In the genomic region with DNA sequence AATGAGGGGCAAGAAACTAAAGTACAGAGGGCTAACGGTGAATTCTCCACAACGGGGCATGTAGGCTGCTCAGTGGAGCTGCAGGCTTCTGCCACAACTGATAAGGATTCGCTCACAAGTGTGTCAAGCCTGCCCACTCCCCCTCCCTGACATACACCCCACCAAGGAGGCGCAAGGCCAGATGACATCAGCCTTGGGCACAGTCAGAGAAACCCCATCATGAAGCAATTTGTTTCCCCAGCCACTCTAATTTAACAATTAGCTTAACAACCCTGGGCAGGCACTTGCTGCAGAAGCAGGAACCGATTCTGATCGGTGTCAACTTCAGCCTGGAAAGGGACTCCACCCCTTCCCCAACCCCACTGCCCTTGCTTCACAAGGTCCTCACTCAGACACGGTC, we compare ENCODE assay signal across 8 mouse cellular contexts. TPM values are rescaled to one million over a fixed set of nuclear protein-coding genes. Genes with fewer than 3 reads are reported as not detected.
DNase-seq lines count a peak whose midpoint lies in the region; ATAC-seq and TF ChIP-seq lines count a peak whose summit lies in the region.

No protein-coding gene starts in this region.

- whole genome bisulfite sequencing in liver, postnatal 0 days (ENCODE audit: insufficient replicate concordance) = 16% methylated on average over 7 of the region's 7 CpGs

- DNase-seq in cerebellum, postnatal 10 days = peak; percentile 79 to 84
- no peak for DNase-seq in cerebellum, adult 11 months
- no peak for DNase-seq in left cerebral cortex, adult 2 months (ENCODE audit: extremely low spot score in 1 of 2, low spot score in 2 of 2)
- no peak for DNase-seq in left cerebral cortex, adult 9 months (ENCODE audit: low spot score in 2 of 2)
- DNase-seq in c-Kit-positive CD71-positive TER-119-positive erythroid progenitor cells, embryonic 14.5 days (ENCODE audit: low spot score) = peak; percentile 5
- no peak for DNase-seq in liver, postnatal 0 days
- no peak for DNase-seq in frontal cortex, adult 2 months (ENCODE audit: extremely low spot score in 1 of 2, low spot score in 1 of 2)
- no peak for DNase-seq in natural killer cell, adult 2 months (ENCODE audit: low spot score in 2 of 2)

- TF ChIP-seq EP300 in liver, postnatal 0 days (IDR thresholded peaks at IDR 0.05; ENCODE audit: low read depth) = no peak

- no peaks in the 10 kb centered on the region for H3K4me1 ChIP-seq in liver, postnatal 0 days (ENCODE audit: insufficient read depth)

- no peaks in the 10 kb centered on the region for H3K36me3 ChIP-seq in liver, postnatal 0 days (replicated peaks; ENCODE audit: insufficient read depth, low read length)

- H3K9me3 ChIP-seq in liver, postnatal 0 days (ENCODE audit: low read length) = no peaks in the 10 kb centered on the region

- H3K27me3 ChIP-seq in liver, postnatal 0 days (ENCODE audit: insufficient read depth, low read length) = no peaks in the 10 kb centered on the region

- H3K9ac ChIP-seq in liver, postnatal 0 days (replicated peaks) = no peak overlapping the region

- peak; percentile 59; the same call in 1 of the 2 replicates for ATAC-seq in liver, postnatal 0 days

- H3K4me3 ChIP-seq in left cerebral cortex, adult 2 months = no peak overlapping the region
- H3K4me3 ChIP-seq in liver, postnatal 0 days (ENCODE audit: low read depth, low read length) = no peak overlapping the region

- no peak for TF ChIP-seq CTCF in left cerebral cortex, adult 2 months (IDR thresholded peaks at IDR 0.05)
- TF ChIP-seq CTCF in liver, postnatal 0 days (IDR thresholded peaks at IDR 0.05; ENCODE audit: low read depth) = no peak

- intact Hi-C loops in left cerebral cortex, adult 2 months (cut with DNase I) = loop anchor here (10.0 kb wide), 1 partner anchor 130 kb away; no protein-coding TSS in a partner anchor

- H3K27ac ChIP-seq in left cerebral cortex, adult 2 months = peak overlapping the region; percentile 8; the same call in 1 of the 2 replicates
- H3K27ac ChIP-seq in liver, postnatal 0 days (ENCODE audit: low read depth) = no peak overlapping the region

- H3K4me2 ChIP-seq in liver, postnatal 0 days (ENCODE audit: low read depth, low read length) = no peak overlapping the region

RNA-seq across cellular contexts. Expression of gene Kalrn, which starts 38.2 kb away (rescaled TPM):
- 100 to 1,000 TPM; 539 to 570 TPM for total RNA-seq in left cerebral cortex, adult 2 months (2021)
- 12.8 and 16.7 TPM in 2 replicates for polyA plus RNA-seq in liver, postnatal 0 days (2015; fragmentation: Nextera tagmentation; extraction: Ambion mirVana)
- 177 and 178 TPM in 2 replicates for polyA plus RNA-seq in frontal cortex, adult 2 months (2012; rRNA removed)

Comparison
In these comparisons a context has a peak if more than half of its experiments do, and no peak if none do; other contexts are left out.
1. DNase-seq: peak in cerebellum, postnatal 10 days (2 of 2) and c-Kit-positive CD71-positive TER-119-positive erythroid progenitor cells, embryonic 14.5 days (single experiment); none in cerebellum, adult 11 months (single experiment), left cerebral cortex, adult 2 months (0 of 2), left cerebral cortex, adult 9 months (0 of 2), liver, postnatal 0 days (single experiment), frontal cortex, adult 2 months (0 of 2) and natural killer cell, adult 2 months (0 of 2).
2. RNA of gene Kalrn, which starts 38.2 kb away (polyA plus RNA-seq): 177 to 178 TPM in frontal cortex, adult 2 months; 12.8 to 16.7 TPM in liver, postnatal 0 days; every median in the first group is over 10 times any median in the second.